Mouse (Mus musculus): ENCODE measurements around the gene Cyp1b1. TPM values are rescaled to one million over a fixed set of nuclear protein-coding genes. Genes with fewer than 3 reads are reported as not detected.
A peak's percentile ranks its signal among the peaks of the same experiment; 100 is the strongest.

The Cyp1b1 gene
- polyA plus RNA-seq (2016; fragmentation: Nextera tagmentation; extraction: Ambion mirVana): 10.1 and 13.4 TPM in 2 replicates

GRCm38 (mm10) chr17:79714931-79715637 lies at the start of gene Cyp1b1:
Gene Cyp1b1, minus strand, starts transcription at chr17:79715061.
- Histone ChIP-seq H3K27ac (peak within 1 kb of the TSS; percentile 30; the same call in 1 of the 2 replicates), H3K36me3 (no peaks in the 10 kb centered on the region), H3K9ac (peak within 1 kb of the TSS; percentile 47), H3K4me2 (replicated peaks) (peak within 1 kb of the TSS; percentile 89), H3K27me3 (peaks cover 50% of the 10 kb centered on the region), H3K4me1 (peaks cover 23% of the 10 kb centered on the region), H3K4me3 (peak within 1 kb of the TSS; percentile 44), H3K9me3 (no peaks in the 10 kb centered on the region)
- WGBS: under 1% methylated on average over 31 of the region's 31 CpGs
- peak; percentile 43; the same call in 1 of the 2 replicates for ATAC-seq (ENCODE audit: insufficient number of reproducible peaks, insufficient read depth, low FRiP score, low TSS enrichment)

GRCm38 (mm10) chr17:79761841-79762240 lies 47.0 kb upstream of the Cyp1b1 start:
- Histone ChIP-seq H3K9ac (no peak overlapping the region), H3K4me1 (0 out of 2 replicates have a peak, but pooled peaks cover 8% of the 10 kb centered on the region), H3K9me3 (no peaks in the 10 kb centered on the region), H3K27me3 (no peaks in the 10 kb centered on the region), H3K4me2 (replicated peaks) (no peak overlapping the region), H3K4me3 (no peak overlapping the region), H3K27ac (no peak overlapping the region), H3K36me3 (no peaks in the 10 kb centered on the region)
- ATAC-seq (ENCODE audit: insufficient number of reproducible peaks, insufficient read depth, low FRiP score, low TSS enrichment): no peak
- WGBS: 77% methylated on average over 1 of the region's 1 CpGs

- Histone ChIP-seq H3K4me3 (no peak overlapping the region), H3K27ac (no peak overlapping the region), H3K4me1 (0 out of 2 replicates have a peak, but pooled peaks cover 10% of the 10 kb centered on the region), H3K27me3 (no peaks in the 10 kb centered on the region), H3K9ac (no peak overlapping the region), H3K36me3 (no peaks in the 10 kb centered on the region), H3K9me3 (no peaks in the 10 kb centered on the region), H3K4me2 (replicated peaks) (no peak overlapping the region)
- WGBS: 92% methylated on average over 12 of the region's 12 CpGs
- ATAC-seq (ENCODE audit: insufficient number of reproducible peaks, insufficient read depth, low FRiP score, low TSS enrichment): no peak
Measured at GRCm38 (mm10) chr17:79753831-79754230, 39.0 kb upstream of the Cyp1b1 start.

GRCm38 (mm10) chr17:79752836-79753235 lies 38.0 kb upstream of the Cyp1b1 start:
- Histone ChIP-seq H3K4me1 (0 out of 2 replicates have a peak, but pooled peaks cover 7% of the 10 kb centered on the region), H3K27ac (no peak overlapping the region), H3K27me3 (no peaks in the 10 kb centered on the region), H3K4me2 (replicated peaks) (no peak overlapping the region), H3K9ac (no peak overlapping the region), H3K4me3 (no peak overlapping the region), H3K9me3 (no peaks in the 10 kb centered on the region), H3K36me3 (no peaks in the 10 kb centered on the region)
- no peak for ATAC-seq (ENCODE audit: insufficient number of reproducible peaks, insufficient read depth, low FRiP score, low TSS enrichment)

GRCm38 (mm10) chr17:79751661-79752191 lies 36.9 kb upstream of the Cyp1b1 start:
- H3K4me1 ChIP-seq: 0 out of 2 replicates have a peak, but pooled peaks cover 2% of the 10 kb centered on the region
- no peak overlapping the region for H3K9ac ChIP-seq
- no peak for ATAC-seq (ENCODE audit: insufficient number of reproducible peaks, insufficient read depth, low FRiP score, low TSS enrichment)
- WGBS: 89% methylated on average over 6 of the region's 6 CpGs
- H3K9me3 ChIP-seq: no peaks in the 10 kb centered on the region
- H3K27me3 ChIP-seq: no peaks in the 10 kb centered on the region
- H3K4me3 ChIP-seq: no peak overlapping the region
- H3K4me2 ChIP-seq (replicated peaks): no peak overlapping the region
- no peaks in the 10 kb centered on the region for H3K36me3 ChIP-seq
- no peak overlapping the region for H3K27ac ChIP-seq

GRCm38 (mm10) chr17:79749647-79750046 lies 34.8 kb upstream of the Cyp1b1 start:
- Histone ChIP-seq H3K36me3 (no peaks in the 10 kb centered on the region), H3K9me3 (no peaks in the 10 kb centered on the region), H3K4me3 (no peak overlapping the region), H3K27me3 (no peaks in the 10 kb centered on the region), H3K27ac (no peak overlapping the region), H3K9ac (no peak overlapping the region), H3K4me2 (replicated peaks) (no peak overlapping the region), H3K4me1 (peaks cover 5% of the 10 kb centered on the region; the same call in 1 of the 2 replicates)
- 94% methylated on average over 1 of the region's 1 CpGs for WGBS
- no peak for ATAC-seq (ENCODE audit: insufficient number of reproducible peaks, insufficient read depth, low FRiP score, low TSS enrichment)

GRCm38 (mm10) chr17:79746954-79747353 lies 32.1 kb upstream of the Cyp1b1 start:
- H3K9ac ChIP-seq: no peak overlapping the region

GRCm38 (mm10) chr17:79746146-79746591 lies 31.3 kb upstream of the Cyp1b1 start:
- no peak overlapping the region for H3K4me2 ChIP-seq (replicated peaks)
- no peak overlapping the region for H3K9ac ChIP-seq
- ATAC-seq (ENCODE audit: insufficient number of reproducible peaks, insufficient read depth, low FRiP score, low TSS enrichment): no peak
- no peaks in the 10 kb centered on the region for H3K9me3 ChIP-seq
- 20% methylated on average over 3 of the region's 3 CpGs for WGBS
- no peaks in the 10 kb centered on the region for H3K36me3 ChIP-seq
- no peak overlapping the region for H3K27ac ChIP-seq
- H3K4me3 ChIP-seq: no peak overlapping the region
- peaks cover 5% of the 10 kb centered on the region; the same call in 1 of the 2 replicates for H3K4me1 ChIP-seq
- no peaks in the 10 kb centered on the region for H3K27me3 ChIP-seq

More at GRCm38 (mm10) chr17:79746954-79747353, 32.1 kb upstream of the Cyp1b1 start:
- Histone ChIP-seq H3K9me3 (no peaks in the 10 kb centered on the region), H3K36me3 (no peaks in the 10 kb centered on the region), H3K27ac (no peak overlapping the region), H3K27me3 (no peaks in the 10 kb centered on the region), H3K4me1 (peaks cover 5% of the 10 kb centered on the region; the same call in 1 of the 2 replicates), H3K4me3 (no peak overlapping the region), H3K4me2 (replicated peaks) (no peak overlapping the region)
- WGBS: 88% methylated on average over 11 of the region's 11 CpGs
- no peak for ATAC-seq (ENCODE audit: insufficient number of reproducible peaks, insufficient read depth, low FRiP score, low TSS enrichment)

GRCm38 (mm10) chr17:79745051-79745731 lies 30.3 kb upstream of the Cyp1b1 start:
- Histone ChIP-seq H3K4me3 (no peak overlapping the region), H3K9me3 (no peaks in the 10 kb centered on the region), H3K36me3 (no peaks in the 10 kb centered on the region), H3K4me2 (replicated peaks) (no peak overlapping the region), H3K4me1 (peaks cover 5% of the 10 kb centered on the region; the same call in 1 of the 2 replicates), H3K27me3 (no peaks in the 10 kb centered on the region), H3K9ac (no peak overlapping the region), H3K27ac (no peak overlapping the region)
- no peak for ATAC-seq (ENCODE audit: insufficient number of reproducible peaks, insufficient read depth, low FRiP score, low TSS enrichment)
- WGBS: 45% methylated on average over 13 of the region's 13 CpGs

- no peaks in the 10 kb centered on the region for H3K36me3 ChIP-seq
- ATAC-seq (ENCODE audit: insufficient number of reproducible peaks, insufficient read depth, low FRiP score, low TSS enrichment): no peak
- no peaks in the 10 kb centered on the region for H3K9me3 ChIP-seq
- peaks cover 19% of the 10 kb centered on the region for H3K4me1 ChIP-seq
- no peak overlapping the region for H3K27ac ChIP-seq
- 77% methylated on average over 1 of the region's 1 CpGs for WGBS
- no peak overlapping the region for H3K9ac ChIP-seq
- H3K4me2 ChIP-seq (replicated peaks): no peak overlapping the region
- no peak overlapping the region for H3K4me3 ChIP-seq
- no peaks in the 10 kb centered on the region for H3K27me3 ChIP-seq
Measured at GRCm38 (mm10) chr17:79743507-79743906, 28.6 kb upstream of the Cyp1b1 start.

- Histone ChIP-seq H3K27me3 (no peaks in the 10 kb centered on the region), H3K4me1 (peaks cover 28% of the 10 kb centered on the region), H3K27ac (no peak overlapping the region), H3K9me3 (no peaks in the 10 kb centered on the region), H3K4me3 (no peak overlapping the region), H3K4me2 (replicated peaks) (no peak overlapping the region), H3K36me3 (no peaks in the 10 kb centered on the region), H3K9ac (no peak overlapping the region)
- no peak for ATAC-seq (ENCODE audit: insufficient number of reproducible peaks, insufficient read depth, low FRiP score, low TSS enrichment)
- WGBS: 63% methylated on average over 5 of the region's 5 CpGs
Measured at GRCm38 (mm10) chr17:79742635-79743034, 27.8 kb upstream of the Cyp1b1 start.

All from embryonic facial prominence, embryonic 12.5 days (tissue).